Mouse (Mus musculus): ENCODE results near the gene Olfr1461. TPM values are rescaled to one million over a fixed set of nuclear protein-coding genes. Genes with fewer than 3 reads are reported as not detected.

The Olfr1461 gene
- polyA plus RNA-seq (2012; rRNA removed) (not detected in 2 replicates), polyA plus RNA-seq (2014; fragmentation: Nextera tagmentation; extraction: Ambion mirVana) (not detected in 2 replicates)

- Histone ChIP-seq H3K9me3 (ENCODE audit: control insufficient read depth, low read length) (no peaks in the 10 kb centered on the region), H3K27me3 (ENCODE audit: control insufficient read depth, insufficient read depth, low read length) (no peaks in the 10 kb centered on the region), H3K4me3 (ENCODE audit: insufficient read depth in 1 of 2, low read depth in 2 of 2, low read length in 2 of 2) (no peak within 1 kb of the TSS), H3K36me3 (replicated peaks; ENCODE audit: control insufficient read depth, insufficient read depth, low read depth) (no peaks in the 10 kb centered on the region), H3K4me1 (replicated peaks; ENCODE audit: control insufficient read depth in 2 of 2, insufficient read depth in 2 of 2, low read length in 1 of 2) (no peaks in the 10 kb centered on the region), H3K27ac (no peak within 1 kb of the TSS), H3K9ac (replicated peaks) (no peak within 1 kb of the TSS), H3K4me2 (ENCODE audit: low read depth) (no peak within 1 kb of the TSS)
- 20% methylated on average over 1 of the region's 1 CpGs for WGBS (ENCODE audit: insufficient replicate concordance)
- DNase-seq (ENCODE audit: low read depth in 3 of 3, low spot score in 3 of 3) (no peak), ATAC-seq (ENCODE audit: insufficient read depth) (no peak)
- no peak for TF ChIP-seq CTCF (IDR thresholded peaks at IDR 0.05; ENCODE audit: low read depth)
These were observed at the start of gene Olfr1461 for GRCm38 (mm10) chr19:13162700-13163099. Gene Olfr1461, plus strand, starts transcription at chr19:13163000.

- TF ChIP-seq CTCF (IDR thresholded peaks at IDR 0.05; ENCODE audit: low read depth) = no peak
- no peak for TF ChIP-seq EP300 (IDR thresholded peaks at IDR 0.05; ENCODE audit: low read depth)
- H3K27ac ChIP-seq = no peak within 1 kb of the TSS
- DNase-seq (ENCODE audit: low read depth in 3 of 3, low spot score in 3 of 3) (no peak), ATAC-seq (ENCODE audit: insufficient read depth) (no peak)
- H3K27me3 ChIP-seq (ENCODE audit: control insufficient read depth, insufficient read depth, low read length) = no peaks in the 10 kb centered on the region
- no peaks in the 10 kb centered on the region for H3K4me1 ChIP-seq (replicated peaks; ENCODE audit: control insufficient read depth in 2 of 2, insufficient read depth in 2 of 2, low read length in 1 of 2)
- 36% methylated on average over 1 of the region's 1 CpGs for whole genome bisulfite sequencing (ENCODE audit: insufficient replicate concordance)
- no peak within 1 kb of the TSS for H3K4me2 ChIP-seq (ENCODE audit: low read depth)
- no peaks in the 10 kb centered on the region for H3K36me3 ChIP-seq (replicated peaks; ENCODE audit: control insufficient read depth, insufficient read depth, low read depth)
- no peaks in the 10 kb centered on the region for H3K9me3 ChIP-seq (ENCODE audit: control insufficient read depth, low read length)
- H3K9ac ChIP-seq (replicated peaks) = no peak within 1 kb of the TSS
- H3K4me3 ChIP-seq (ENCODE audit: insufficient read depth in 1 of 2, low read depth in 2 of 2, low read length in 2 of 2) = no peak within 1 kb of the TSS
These were observed 13.4 kb upstream of the Olfr1461 start, which contains the start of gene Olfr1459 for GRCm38 (mm10) chr19:13149449-13149848. Gene Olfr1459, minus strand, starts transcription at chr19:13149549.

DNA sequence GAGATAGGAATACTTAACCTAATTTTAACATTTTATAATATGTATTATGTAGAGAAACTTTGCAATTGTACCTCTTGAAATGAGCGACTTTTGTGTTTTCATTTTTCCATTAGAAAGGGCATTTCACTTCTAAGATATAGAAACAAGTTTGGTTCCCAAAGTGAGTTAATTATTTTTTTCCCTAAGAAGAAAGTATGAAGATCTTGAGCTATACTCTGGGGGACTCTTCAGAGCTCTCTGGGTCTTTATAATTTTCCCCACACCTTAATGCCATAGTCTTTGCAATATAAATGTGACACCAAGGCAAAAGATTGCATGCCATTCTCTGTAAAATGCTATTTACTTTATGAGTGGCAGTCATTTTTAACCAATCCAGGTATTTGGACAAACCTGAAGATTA lies 22.6 kb downstream of the Olfr1461 start, which contains the start of gene Olfr1462:
Gene Olfr1462 (plus strand): TSS at position 301 of the 400 bp plus-strand sequence.
- ATAC-seq (ENCODE audit: insufficient read depth) (no peak), DNase-seq (ENCODE audit: low read depth in 3 of 3, low spot score in 3 of 3) (no peak)
- H3K9me3 ChIP-seq (ENCODE audit: control insufficient read depth, low read length) = no peaks in the 10 kb centered on the region
- no peaks in the 10 kb centered on the region for H3K27me3 ChIP-seq (ENCODE audit: control insufficient read depth, insufficient read depth, low read length)
- no peaks in the 10 kb centered on the region for H3K36me3 ChIP-seq (replicated peaks; ENCODE audit: control insufficient read depth, insufficient read depth, low read depth)
- H3K27ac ChIP-seq = no peak within 1 kb of the TSS
- no peak within 1 kb of the TSS for H3K4me3 ChIP-seq (ENCODE audit: insufficient read depth in 1 of 2, low read depth in 2 of 2, low read length in 2 of 2)
- H3K4me2 ChIP-seq (ENCODE audit: low read depth) = no peak within 1 kb of the TSS
- WGBS (ENCODE audit: insufficient replicate concordance) = 56% methylated on average over 1 of the region's 1 CpGs
- TF ChIP-seq EP300 (IDR thresholded peaks at IDR 0.05; ENCODE audit: low read depth) = no peak
- no peak for TF ChIP-seq CTCF (IDR thresholded peaks at IDR 0.05; ENCODE audit: low read depth)
- no peaks in the 10 kb centered on the region for H3K4me1 ChIP-seq (replicated peaks; ENCODE audit: control insufficient read depth in 2 of 2, insufficient read depth in 2 of 2, low read length in 1 of 2)
- no peak within 1 kb of the TSS for H3K9ac ChIP-seq (replicated peaks)

Other genes starting within 250 kb of the Olfr1461 start
- not detected in 2 replicates for gene Olfr1448, start 238.6 kb upstream of the Olfr1461 start, polyA plus RNA-seq (2012; rRNA removed)
- not detected in 2 replicates for gene Olfr1448, start 238.6 kb upstream of the Olfr1461 start, polyA plus RNA-seq (2014; fragmentation: Nextera tagmentation; extraction: Ambion mirVana)
- not detected in 2 replicates for gene Olfr1449, start 232.2 kb upstream of the Olfr1461 start, polyA plus RNA-seq (2012; rRNA removed)
- not detected in 2 replicates for gene Olfr1449, start 232.2 kb upstream of the Olfr1461 start, polyA plus RNA-seq (2014; fragmentation: Nextera tagmentation; extraction: Ambion mirVana)
- not detected in 2 replicates for gene Olfr1450, start 212.7 kb upstream of the Olfr1461 start, polyA plus RNA-seq (2012; rRNA removed)
- gene Olfr1450, start 212.7 kb upstream of the Olfr1461 start, polyA plus RNA-seq (2014; fragmentation: Nextera tagmentation; extraction: Ambion mirVana) = not detected in 2 replicates
- gene Olfr1451, start 168.0 kb upstream of the Olfr1461 start, polyA plus RNA-seq (2012; rRNA removed) = not detected in 2 replicates
- not detected in 2 replicates for gene Olfr1451, start 168.0 kb upstream of the Olfr1461 start, polyA plus RNA-seq (2014; fragmentation: Nextera tagmentation; extraction: Ambion mirVana)
- gene Olfr1453, start 134.7 kb upstream of the Olfr1461 start, polyA plus RNA-seq (2012; rRNA removed) = not detected in 2 replicates
- gene Olfr1453, start 134.7 kb upstream of the Olfr1461 start, polyA plus RNA-seq (2014; fragmentation: Nextera tagmentation; extraction: Ambion mirVana) = not detected in 2 replicates
- not detected in 2 replicates for gene Olfr1454, start 102.4 kb upstream of the Olfr1461 start, polyA plus RNA-seq (2012; rRNA removed)
- gene Olfr1454, start 102.4 kb upstream of the Olfr1461 start, polyA plus RNA-seq (2014; fragmentation: Nextera tagmentation; extraction: Ambion mirVana) = not detected in 2 replicates
- gene Olfr1457, start 65.1 kb upstream of the Olfr1461 start, polyA plus RNA-seq (2012; rRNA removed) = not detected in 2 replicates
- gene Olfr1457, start 65.1 kb upstream of the Olfr1461 start, polyA plus RNA-seq (2014; fragmentation: Nextera tagmentation; extraction: Ambion mirVana) = not detected in 2 replicates
- gene Olfr1458, start 56.2 kb upstream of the Olfr1461 start, polyA plus RNA-seq (2012; rRNA removed) = not detected in 2 replicates
- not detected in 2 replicates for gene Olfr1458, start 56.2 kb upstream of the Olfr1461 start, polyA plus RNA-seq (2014; fragmentation: Nextera tagmentation; extraction: Ambion mirVana)
- gene Olfr1459, start 13.5 kb upstream of the Olfr1461 start, polyA plus RNA-seq (2012; rRNA removed) = not detected in 2 replicates
- gene Olfr1459, start 13.5 kb upstream of the Olfr1461 start, polyA plus RNA-seq (2014; fragmentation: Nextera tagmentation; extraction: Ambion mirVana) = not detected in 2 replicates
- not detected in 2 replicates for gene Olfr1462, start 22.7 kb downstream of the Olfr1461 start, polyA plus RNA-seq (2012; rRNA removed)
- not detected in 2 replicates for gene Olfr1462, start 22.7 kb downstream of the Olfr1461 start, polyA plus RNA-seq (2014; fragmentation: Nextera tagmentation; extraction: Ambion mirVana)
- gene Olfr1463, start 68.3 kb downstream of the Olfr1461 start, polyA plus RNA-seq (2012; rRNA removed) = not detected in 2 replicates
- gene Olfr1463, start 68.3 kb downstream of the Olfr1461 start, polyA plus RNA-seq (2014; fragmentation: Nextera tagmentation; extraction: Ambion mirVana) = not detected in 2 replicates
- gene Olfr1465, start 152.5 kb downstream of the Olfr1461 start, polyA plus RNA-seq (2012; rRNA removed) = not detected in 2 replicates
- not detected in 2 replicates for gene Olfr1465, start 152.5 kb downstream of the Olfr1461 start, polyA plus RNA-seq (2014; fragmentation: Nextera tagmentation; extraction: Ambion mirVana)
- not detected in 2 replicates for gene Olfr1466, start 175.9 kb downstream of the Olfr1461 start, polyA plus RNA-seq (2012; rRNA removed)
- not detected in 2 replicates for gene Olfr1466, start 175.9 kb downstream of the Olfr1461 start, polyA plus RNA-seq (2014; fragmentation: Nextera tagmentation; extraction: Ambion mirVana)
- not detected in 2 replicates for gene Olfr1467, start 199.2 kb downstream of the Olfr1461 start, polyA plus RNA-seq (2012; rRNA removed)
- gene Olfr1467, start 199.2 kb downstream of the Olfr1461 start, polyA plus RNA-seq (2014; fragmentation: Nextera tagmentation; extraction: Ambion mirVana) = not detected in 2 replicates
- not detected in 2 replicates for gene Olfr1469, start 244.8 kb downstream of the Olfr1461 start, polyA plus RNA-seq (2012; rRNA removed)
- gene Olfr1469, start 244.8 kb downstream of the Olfr1461 start, polyA plus RNA-seq (2014; fragmentation: Nextera tagmentation; extraction: Ambion mirVana) = not detected in 2 replicates